Mouse (Mus musculus): ENCODE data around the gene Tmem161a.

The Tmem161a gene

GRCm38 (mm10) chr8:70172043-70172681 lies at the start of gene Tmem161a:
Gene Tmem161a, plus strand, starts transcription at chr8:70172356.
- peak; percentile 97 for DNase-seq

- DNase-seq: no peak
These were observed 49.3 kb upstream of the Tmem161a start for GRCm38 (mm10) chr8:70122863-70123262.

- no peak for DNase-seq
These were observed 47.2 kb upstream of the Tmem161a start for GRCm38 (mm10) chr8:70124992-70125391.

GRCm38 (mm10) chr8:70128435-70128834 lies 43.7 kb upstream of the Tmem161a start:
- peak; percentile 52 to 60 for DNase-seq

GRCm38 (mm10) chr8:70129309-70129952 lies 42.7 kb upstream of the Tmem161a start:
- peak; percentile 19 to 59 for DNase-seq

GRCm38 (mm10) chr8:70130066-70130465 lies 42.1 kb upstream of the Tmem161a start:
- no peak for DNase-seq

- DNase-seq: peak; percentile 91
These were observed 40.8 kb upstream of the Tmem161a start, which contains the start of gene Nr2c2ap for GRCm38 (mm10) chr8:70131166-70131883. Gene Nr2c2ap, plus strand, starts transcription at chr8:70131333.

- DNase-seq: no peak
These were observed 38.1 kb upstream of the Tmem161a start for GRCm38 (mm10) chr8:70134086-70134485.

GRCm38 (mm10) chr8:70134931-70135330 lies 37.2 kb upstream of the Tmem161a start:
- no peak for DNase-seq

GRCm38 (mm10) chr8:70136591-70136990 lies 35.6 kb upstream of the Tmem161a start:
- DNase-seq: no peak

GRCm38 (mm10) chr8:70137890-70138289 lies 34.3 kb upstream of the Tmem161a start:
- no peak for DNase-seq

GRCm38 (mm10) chr8:70139026-70139857 lies 32.9 kb upstream of the Tmem161a start, which contains the start of the genes Rfxank, Borcs8 and Mef2b:
Gene Rfxank, minus strand, starts transcription at chr8:70139154.
Gene Borcs8, plus strand, starts transcription at chr8:70139499.
Gene Mef2b, plus strand, starts transcription at chr8:70139711.
- DNase-seq: peak; percentile 100

GRCm38 (mm10) chr8:70139981-70140380 lies 32.2 kb upstream of the Tmem161a start:
- DNase-seq: no peak

- no peak for DNase-seq
These were observed 24.2 kb upstream of the Tmem161a start for GRCm38 (mm10) chr8:70147678-70148607.

- DNase-seq: no peak
These were observed 22.0 kb upstream of the Tmem161a start for GRCm38 (mm10) chr8:70150158-70150557.

- DNase-seq: peak; percentile 78 to 86
These were observed 19.5 kb upstream of the Tmem161a start for GRCm38 (mm10) chr8:70152537-70153257.

GRCm38 (mm10) chr8:70157240-70157800 lies 14.8 kb upstream of the Tmem161a start:
- no peak for DNase-seq

GRCm38 (mm10) chr8:70158069-70158853 lies 13.9 kb upstream of the Tmem161a start:
- peak; percentile 69 to 82 for DNase-seq

- no peak for DNase-seq
These were observed 12.9 kb upstream of the Tmem161a start for GRCm38 (mm10) chr8:70159211-70159610.

GRCm38 (mm10) chr8:70160015-70160414 lies 12.1 kb upstream of the Tmem161a start:
- no peak for DNase-seq
